Mouse (Mus musculus): Measurements from ENCODE around the gene Gpr179. TPM values are rescaled to one million over a fixed set of nuclear protein-coding genes. Genes with fewer than 3 reads are reported as not detected.
"Not testable (repeated sequence)": the region's sequence is repeated elsewhere in the genome, so short reads cannot be mapped to it uniquely, and the experiment has no call there.

Gene Gpr179
- polyA plus RNA-seq, 1 experiment from 2014 or later, result not detected

DNA sequence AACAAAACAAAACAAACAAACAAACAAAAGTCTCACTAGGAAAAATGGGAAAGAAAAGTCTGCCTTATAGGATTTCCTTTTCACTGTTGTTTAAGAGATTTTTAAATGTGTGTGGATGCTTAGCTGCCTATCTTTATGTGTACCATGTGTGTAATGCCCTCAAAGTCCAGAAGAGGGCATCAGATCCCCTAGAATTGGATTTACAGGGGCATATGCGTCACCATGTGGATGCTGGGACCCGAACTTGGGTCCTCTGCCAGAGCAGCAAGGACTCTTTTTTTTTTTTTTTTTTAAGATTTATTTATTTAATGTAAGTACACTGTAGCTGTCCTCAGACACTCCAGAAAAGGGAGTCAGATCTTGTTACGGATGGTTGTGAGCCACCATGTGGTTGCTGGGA lies 37.8 kb downstream of the Gpr179 start:
- H3K4me3 ChIP-seq (ENCODE audit: low read depth, low read length), result no peak overlapping the region
- H3K9ac ChIP-seq (replicated peaks), result no peak overlapping the region
- TF ChIP-seq CTCF (IDR thresholded peaks at IDR 0.05; ENCODE audit: low read depth) (peak; percentile 50), EP300 (IDR thresholded peaks at IDR 0.05; ENCODE audit: low read depth) (no peak)
- no peak overlapping the region for H3K27ac ChIP-seq (ENCODE audit: low read depth)
- ATAC-seq (no peak), DNase-seq (no peak)
- H3K4me1 ChIP-seq (ENCODE audit: insufficient read depth), result peaks cover 19% of the 10 kb centered on the region
- WGBS (ENCODE audit: insufficient replicate concordance), result 88% methylated on average over 3 of the region's 3 CpGs
- no peaks in the 10 kb centered on the region for H3K9me3 ChIP-seq (ENCODE audit: low read length)
- no peaks in the 10 kb centered on the region for H3K36me3 ChIP-seq (replicated peaks; ENCODE audit: insufficient read depth, low read length)
- H3K27me3 ChIP-seq (ENCODE audit: insufficient read depth, low read length), result peaks cover 6% of the 10 kb centered on the region; the same call in 1 of the 2 replicates
- H3K4me2 ChIP-seq (ENCODE audit: low read depth, low read length), result no peak overlapping the region

DNA sequence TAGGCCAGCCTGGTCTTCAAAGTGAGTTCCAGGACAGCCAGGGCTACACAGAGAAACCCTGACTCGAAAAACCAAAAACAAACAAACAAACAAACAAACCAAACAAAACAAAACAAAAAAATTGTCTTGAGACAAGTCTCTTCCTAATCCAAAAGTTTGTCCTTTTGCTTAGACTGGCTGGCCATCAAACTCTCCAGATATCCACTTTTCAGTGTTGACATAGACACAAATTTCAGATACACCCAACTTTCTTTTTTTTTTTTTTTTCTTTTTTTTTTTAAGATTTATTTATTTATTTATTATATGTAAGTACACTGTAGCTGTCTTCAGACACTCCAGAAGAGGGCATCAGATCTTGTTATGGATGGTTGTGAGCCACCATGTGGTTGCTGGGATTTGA lies 39.0 kb downstream of the Gpr179 start:
- 66% methylated on average over 1 of the region's 1 CpGs for WGBS (ENCODE audit: insufficient replicate concordance)
- H3K27ac ChIP-seq (ENCODE audit: low read depth); ATAC-seq: not testable (repeated sequence)

DNA sequence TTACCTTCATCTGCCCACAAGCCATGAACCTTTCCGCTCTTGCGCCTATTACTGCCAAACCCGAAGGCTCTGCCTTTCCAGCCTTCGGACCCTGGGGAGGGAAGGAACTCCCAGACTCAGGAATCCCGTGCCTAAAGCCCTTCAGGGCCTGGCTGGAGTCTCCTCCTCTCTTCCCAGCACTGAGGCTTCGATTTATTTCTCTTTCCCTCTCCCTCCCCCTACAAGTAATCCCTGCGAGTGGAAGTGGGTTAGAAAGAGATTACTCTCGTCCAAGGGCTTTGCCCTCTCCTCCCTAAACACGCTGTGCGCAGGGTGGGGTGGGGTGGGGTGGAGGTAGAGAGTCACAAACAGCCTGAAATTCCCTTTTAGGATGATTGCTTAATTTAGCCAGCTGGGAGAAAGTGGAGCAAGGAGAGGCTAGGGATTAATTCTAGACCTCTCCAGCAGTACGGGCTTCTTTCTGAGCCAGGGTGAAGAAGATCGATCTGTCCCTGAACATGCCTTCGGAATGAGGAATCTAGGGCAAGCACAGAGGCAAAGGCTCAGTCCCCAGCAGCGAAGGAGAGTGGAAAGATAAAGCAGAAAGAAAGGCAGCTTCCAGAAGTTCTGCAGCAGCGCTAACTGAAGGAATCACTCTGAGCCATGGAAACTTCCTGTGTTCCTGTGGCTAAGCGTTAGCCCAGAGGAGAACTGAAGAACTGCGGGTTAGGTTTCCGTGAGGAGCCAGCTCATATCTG lies 40.8 kb downstream of the Gpr179 start:
- WGBS (ENCODE audit: insufficient replicate concordance), result 6% methylated on average over 18 of the region's 18 CpGs
- H3K9me3 ChIP-seq (ENCODE audit: low read length), result no peaks in the 10 kb centered on the region
- H3K4me1 ChIP-seq (ENCODE audit: insufficient read depth), result peaks cover 19% of the 10 kb centered on the region
- H3K27ac ChIP-seq (ENCODE audit: low read depth), result peak overlapping the region; percentile 62
- peak overlapping the region; percentile 35 for H3K4me3 ChIP-seq (ENCODE audit: low read depth, low read length)
- TF ChIP-seq CTCF (IDR thresholded peaks at IDR 0.05; ENCODE audit: low read depth), result 0 out of 2 replicates have a peak, but pooled peaks have one; percentile 8
- no peak for TF ChIP-seq EP300 (IDR thresholded peaks at IDR 0.05; ENCODE audit: low read depth)
- peaks cover 6% of the 10 kb centered on the region; the same call in 1 of the 2 replicates for H3K27me3 ChIP-seq (ENCODE audit: insufficient read depth, low read length)
- H3K36me3 ChIP-seq (replicated peaks; ENCODE audit: insufficient read depth, low read length), result no peaks in the 10 kb centered on the region
- peak overlapping the region; percentile 7; the same call in 1 of the 2 replicates for H3K9ac ChIP-seq (replicated peaks)
- DNase-seq, result no peak
- H3K4me2 ChIP-seq (ENCODE audit: low read depth, low read length), result peak overlapping the region; percentile 89
- ATAC-seq, result no peak

More for the DNA sequence above, 39.0 kb downstream of the Gpr179 start:
- not testable (repeated sequence) for H3K4me3 ChIP-seq (ENCODE audit: low read depth, low read length); H3K27me3 ChIP-seq (ENCODE audit: insufficient read depth, low read length); H3K9me3 ChIP-seq (ENCODE audit: low read length); H3K9ac ChIP-seq (replicated peaks); H3K4me2 ChIP-seq (ENCODE audit: low read depth, low read length); DNase-seq; H3K36me3 ChIP-seq (replicated peaks; ENCODE audit: insufficient read depth, low read length)
- H3K4me1 ChIP-seq (ENCODE audit: insufficient read depth), result peaks cover 19% of the 10 kb centered on the region

DNA sequence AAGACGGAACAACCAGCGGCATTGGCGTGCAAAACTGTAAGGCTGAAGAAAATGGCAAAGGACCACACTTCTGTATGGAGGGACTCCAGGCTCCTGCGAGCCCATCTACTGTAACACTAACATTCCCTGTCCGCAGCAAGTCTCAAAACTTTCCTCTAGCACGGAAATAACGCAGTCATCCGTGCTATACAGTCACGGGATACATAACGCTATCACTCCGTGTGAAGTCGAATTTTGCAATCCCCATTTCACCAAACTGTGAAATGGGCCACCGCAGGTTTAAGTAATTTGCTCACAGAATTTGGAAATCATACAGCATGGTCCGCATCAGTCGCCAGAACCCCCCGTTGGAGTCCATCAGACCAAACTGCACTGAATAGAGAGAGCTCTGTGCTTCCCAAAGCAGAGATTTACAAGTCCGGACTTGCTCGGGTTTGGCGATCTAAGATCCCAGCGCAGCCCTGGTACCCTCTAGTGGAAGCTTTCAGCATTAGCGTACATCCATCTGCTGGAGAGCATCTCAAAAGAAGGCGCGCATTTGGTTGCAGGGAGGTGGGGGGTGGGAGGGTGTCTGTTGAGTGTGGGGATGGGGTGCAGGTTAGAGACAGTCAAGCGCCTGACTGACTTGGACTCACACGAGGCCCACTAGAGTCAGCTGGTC lies 41.8 kb downstream of the Gpr179 start:
- H3K4me2 ChIP-seq (ENCODE audit: low read depth, low read length), result peak overlapping the region; percentile 89
- peak; percentile 68 for DNase-seq
- H3K4me1 ChIP-seq (ENCODE audit: insufficient read depth), result peaks cover 19% of the 10 kb centered on the region
- peak overlapping the region; percentile 80 for H3K27ac ChIP-seq (ENCODE audit: low read depth)
- TF ChIP-seq CTCF (IDR thresholded peaks at IDR 0.05; ENCODE audit: low read depth) (peak; percentile 85), EP300 (IDR thresholded peaks at IDR 0.05; ENCODE audit: low read depth) (no peak)
- H3K9ac ChIP-seq (replicated peaks), result peak overlapping the region; percentile 57
- peak; percentile 60 for ATAC-seq
- WGBS (ENCODE audit: insufficient replicate concordance), result under 1% methylated on average over 25 of the region's 25 CpGs
- H3K9me3 ChIP-seq (ENCODE audit: low read length), result no peaks in the 10 kb centered on the region
- H3K27me3 ChIP-seq (ENCODE audit: insufficient read depth, low read length), result peaks cover 6% of the 10 kb centered on the region; the same call in 1 of the 2 replicates
- no peaks in the 10 kb centered on the region for H3K36me3 ChIP-seq (replicated peaks; ENCODE audit: insufficient read depth, low read length)
- peak overlapping the region; percentile 53 for H3K4me3 ChIP-seq (ENCODE audit: low read depth, low read length)

DNA sequence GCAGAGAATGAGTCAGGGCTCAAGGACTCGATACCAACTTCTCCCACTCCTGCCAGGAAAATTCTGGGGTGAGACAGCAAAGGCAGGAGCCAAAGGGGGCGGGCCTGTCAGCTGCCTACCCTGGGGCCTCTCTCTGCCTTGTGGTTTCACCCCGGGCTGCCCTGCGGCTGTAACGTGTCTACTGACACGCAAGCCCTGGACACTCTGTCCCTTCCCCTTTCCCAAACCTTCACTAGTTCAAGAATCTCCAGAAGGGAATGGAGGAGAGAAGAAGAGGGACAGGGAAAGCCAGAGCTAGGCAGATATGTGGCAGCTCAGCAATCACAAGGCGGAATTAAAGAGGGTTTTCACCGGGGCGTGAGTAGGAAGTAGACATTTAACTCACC lies 42.4 kb downstream of the Gpr179 start:
- peak overlapping the region; percentile 80 for H3K27ac ChIP-seq (ENCODE audit: low read depth)
- H3K9me3 ChIP-seq (ENCODE audit: low read length), result no peaks in the 10 kb centered on the region
- H3K4me2 ChIP-seq (ENCODE audit: low read depth, low read length), result peak overlapping the region; percentile 89
- peak overlapping the region; percentile 53 for H3K4me3 ChIP-seq (ENCODE audit: low read depth, low read length)
- ATAC-seq (peak; percentile 70), DNase-seq (peak; percentile 71)
- peaks cover 16% of the 10 kb centered on the region for H3K4me1 ChIP-seq (ENCODE audit: insufficient read depth)
- 0% methylated on average over 9 of the region's 9 CpGs for WGBS (ENCODE audit: insufficient replicate concordance)
- H3K9ac ChIP-seq (replicated peaks), result peak overlapping the region; percentile 57
- H3K27me3 ChIP-seq (ENCODE audit: insufficient read depth, low read length), result peaks cover 6% of the 10 kb centered on the region; the same call in 1 of the 2 replicates
- TF ChIP-seq CTCF (IDR thresholded peaks at IDR 0.05; ENCODE audit: low read depth) (no peak), EP300 (IDR thresholded peaks at IDR 0.05; ENCODE audit: low read depth) (no peak)
- H3K36me3 ChIP-seq (replicated peaks; ENCODE audit: insufficient read depth, low read length), result no peaks in the 10 kb centered on the region

DNA sequence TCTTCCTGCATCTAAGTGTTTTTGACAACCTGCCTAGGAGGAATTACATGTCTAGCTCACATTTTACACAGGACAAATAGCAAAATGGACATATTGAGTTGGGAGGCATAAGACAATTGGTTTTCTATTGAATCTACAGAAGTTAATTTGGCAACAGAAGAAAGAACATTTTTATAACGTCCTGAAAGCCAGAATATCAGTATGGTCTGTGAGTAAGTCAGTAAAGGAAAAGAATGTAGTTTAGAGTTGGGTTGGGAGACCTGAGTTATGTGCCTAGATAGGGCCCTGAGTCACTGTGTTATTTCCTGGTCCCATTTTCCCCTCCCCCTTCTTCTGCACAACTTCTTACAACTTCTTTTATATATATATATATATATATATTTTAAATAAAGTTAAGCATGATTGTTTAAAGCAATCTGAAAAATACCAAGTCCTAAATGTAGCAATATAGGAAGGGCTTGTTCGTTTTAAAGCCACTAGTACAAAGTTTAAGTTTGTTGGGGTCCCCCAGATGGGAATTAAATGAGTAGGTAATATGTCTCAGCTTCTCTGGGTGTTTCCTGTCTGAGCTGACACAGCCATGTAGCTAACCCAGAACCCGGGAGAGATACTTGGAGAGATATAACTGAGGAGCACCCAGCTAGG lies 42.9 kb downstream of the Gpr179 start:
- no peak for DNase-seq
- 18% methylated on average over 3 of the region's 3 CpGs for WGBS (ENCODE audit: insufficient replicate concordance)
- peak overlapping the region; percentile 57 for H3K9ac ChIP-seq (replicated peaks)
- H3K9me3 ChIP-seq (ENCODE audit: low read length), result no peaks in the 10 kb centered on the region
- peak overlapping the region; percentile 89 for H3K4me2 ChIP-seq (ENCODE audit: low read depth, low read length)
- ATAC-seq, result no peak
- H3K27me3 ChIP-seq (ENCODE audit: insufficient read depth, low read length), result peaks cover 6% of the 10 kb centered on the region; the same call in 1 of the 2 replicates
- peaks cover 16% of the 10 kb centered on the region for H3K4me1 ChIP-seq (ENCODE audit: insufficient read depth)
- peak overlapping the region; percentile 53 for H3K4me3 ChIP-seq (ENCODE audit: low read depth, low read length)
- H3K36me3 ChIP-seq (replicated peaks; ENCODE audit: insufficient read depth, low read length), result no peaks in the 10 kb centered on the region
- peak overlapping the region; percentile 80 for H3K27ac ChIP-seq (ENCODE audit: low read depth)
- TF ChIP-seq EP300 (IDR thresholded peaks at IDR 0.05; ENCODE audit: low read depth) (no peak), CTCF (IDR thresholded peaks at IDR 0.05; ENCODE audit: low read depth) (no peak)
